Mouse (Mus musculus) lung, embryonic 15.5 days (tissue): ENCODE measurements around the gene Pdcd10. TPM values are rescaled to one million over a fixed set of nuclear protein-coding genes. Genes with fewer than 3 reads are reported as not detected.

ENCODE experiments used
- ATAC-seq: fragments of 200-750 bp; cut with Nextera tagmentation; 2 replicates; pipeline ENCODE4 v1.8.0; 2017; ENCODE audit warnings: moderate number of reproducible peaks, borderline replicate concordance; ENCODE audit not compliant: low FRiP score, low TSS enrichment; ENCODE audit errors: extremely low read depth
- H3K27ac ChIP-seq: fragments of 300-500 bp; sonication (generic); 2 replicates; pipeline ENCODE4 v1.5.1; 2015; ENCODE audit warnings: moderate library complexity, mild to moderate bottlenecking, inconsistent platforms
- H3K27me3 ChIP-seq: fragments of 300-500 bp; sonication (generic); 2 replicates; pipeline ENCODE4 v1.6.1; 2015; ENCODE audit warnings: inconsistent platforms
- H3K36me3 ChIP-seq: fragments of 300-500 bp; sonication (generic); 2 replicates; pipeline ENCODE4 v1.6.1; 2015; ENCODE audit warnings: inconsistent platforms
- H3K4me1 ChIP-seq: fragments of 300-500 bp; sonication (generic); 2 replicates; pipeline ENCODE4 v1.6.1; 2015; ENCODE audit warnings: inconsistent platforms
- H3K4me2 ChIP-seq: fragments of 300-500 bp; sonication (generic); 2 replicates; pipeline ENCODE4 v1.6.1; 2015; ENCODE audit warnings: inconsistent platforms, mild to moderate bottlenecking, moderate library complexity
- H3K4me3 ChIP-seq: fragments of 300-500 bp; sonication (generic); 2 replicates; pipeline ENCODE4 v1.5.1; 2015; ENCODE audit warnings: mild to moderate bottlenecking, inconsistent platforms
- H3K9ac ChIP-seq: fragments of 300-500 bp; sonication (generic); 2 replicates; pipeline ENCODE4 v1.6.1; 2015; ENCODE audit warnings: inconsistent platforms
- H3K9me3 ChIP-seq: fragments of 300-500 bp; sonication (generic); 2 replicates; pipeline ENCODE4 v1.6.1; 2016; ENCODE audit warnings: inconsistent platforms
- WGBS: fragments of 180-500 bp; shearing (Covaris S2); methylation state at CpG from one replicate; pipeline ENCODE4 v1.1.7; 2015; 5-methylcytosine and 5-hydroxymethylcytosine counted together
- polyA plus RNA-seq: library from polyadenylated mRNA; unstranded; fragments of >200 nt; fragmentation: Nextera tagmentation; extraction: Ambion mirVana; gene quantifications from 2 replicates; pipeline ENCODE4 v1.2.1, GENCODE M21; 2015

Pdcd10 gene
- polyA plus RNA-seq, result 86.7 and 92.1 TPM in 2 replicates

DNA sequence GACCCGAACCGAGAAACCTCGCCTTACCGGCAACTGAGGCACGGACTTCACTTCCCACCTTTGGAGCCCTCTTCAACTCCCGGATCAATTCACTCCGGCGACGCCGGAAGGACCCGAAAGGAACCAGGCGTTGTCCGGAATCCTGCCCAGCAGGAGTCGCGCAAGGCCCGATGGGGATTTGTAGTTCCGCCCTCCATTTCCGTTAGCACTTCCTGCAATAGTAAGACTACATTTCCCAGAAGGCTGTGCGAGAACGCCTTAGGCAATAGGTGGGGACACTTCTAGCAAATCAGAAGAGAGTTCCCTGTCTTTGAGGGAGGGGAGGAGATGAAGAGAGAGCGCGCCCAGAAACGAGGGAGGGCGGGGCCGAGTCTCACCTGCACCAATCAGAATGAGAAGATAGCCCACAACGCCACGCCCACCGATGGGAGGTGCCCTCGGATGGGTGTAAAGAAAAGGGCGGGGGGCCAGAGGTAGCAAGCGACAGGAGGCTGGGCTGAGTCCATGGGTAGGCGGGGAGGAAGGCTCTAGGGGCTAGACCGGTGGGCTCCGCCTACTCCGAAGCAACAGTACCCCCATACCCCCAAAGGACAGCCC, at the start of gene Pdcd10:
Gene Pdcd10 (minus strand): TSS at position 162 of the 597 bp plus-strand sequence.
- peak within 1 kb of the TSS; percentile 87 for H3K9ac ChIP-seq
- H3K9me3 ChIP-seq, result no peaks in the 10 kb centered on the region
- peak within 1 kb of the TSS; percentile 81 for H3K4me3 ChIP-seq
- peak; percentile 97 for ATAC-seq
- H3K36me3 ChIP-seq, result no peaks in the 10 kb centered on the region
- peaks cover 11% of the 10 kb centered on the region for H3K4me1 ChIP-seq
- WGBS, result under 1% methylated on average over 35 of the region's 35 CpGs
- H3K4me2 ChIP-seq, result peak within 1 kb of the TSS; percentile 77
- H3K27ac ChIP-seq, result peak within 1 kb of the TSS; percentile 84
- no peaks in the 10 kb centered on the region for H3K27me3 ChIP-seq

GRCm38 (mm10) chr3:75584898-75585297, 28.2 kb upstream of the Pdcd10 start:
- H3K4me1 ChIP-seq, result no peaks in the 10 kb centered on the region
- 78% methylated on average over 4 of the region's 4 CpGs for WGBS
- no peak overlapping the region for H3K9ac ChIP-seq
- no peak overlapping the region for H3K4me2 ChIP-seq
- ATAC-seq, result no peak
- H3K27ac ChIP-seq, result no peak overlapping the region
- H3K36me3 ChIP-seq, result no peaks in the 10 kb centered on the region
- H3K9me3 ChIP-seq, result no peaks in the 10 kb centered on the region
- H3K27me3 ChIP-seq, result no peaks in the 10 kb centered on the region
- H3K4me3 ChIP-seq, result no peak overlapping the region

DNA sequence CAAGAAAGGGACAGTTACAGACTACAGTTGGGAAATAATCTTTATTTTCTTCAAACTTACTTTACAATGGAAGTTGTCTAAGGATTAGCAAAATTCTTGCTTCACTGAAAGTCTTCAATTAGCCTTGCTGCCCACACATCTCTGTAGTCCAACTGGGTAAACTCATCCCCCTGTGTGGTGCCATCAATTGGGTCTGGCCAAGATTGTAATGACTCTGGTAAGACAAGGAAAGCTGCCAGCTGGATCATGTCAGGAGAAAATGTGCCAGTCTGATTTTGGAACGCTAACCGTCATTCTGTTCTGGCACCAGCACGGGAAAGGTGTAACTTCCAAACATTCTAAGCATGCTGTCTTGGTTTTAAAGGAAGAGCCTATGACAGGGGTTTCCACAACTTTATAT, 26.6 kb upstream of the Pdcd10 start:
- Histone ChIP-seq H3K4me2 (no peak overlapping the region), H3K4me3 (no peak overlapping the region), H3K27me3 (no peaks in the 10 kb centered on the region), H3K36me3 (no peaks in the 10 kb centered on the region), H3K27ac (no peak overlapping the region), H3K4me1 (no peaks in the 10 kb centered on the region), H3K9me3 (no peaks in the 10 kb centered on the region), H3K9ac (no peak overlapping the region)
- ATAC-seq, result no peak
- WGBS, result 79% methylated on average over 3 of the region's 3 CpGs

DNA sequence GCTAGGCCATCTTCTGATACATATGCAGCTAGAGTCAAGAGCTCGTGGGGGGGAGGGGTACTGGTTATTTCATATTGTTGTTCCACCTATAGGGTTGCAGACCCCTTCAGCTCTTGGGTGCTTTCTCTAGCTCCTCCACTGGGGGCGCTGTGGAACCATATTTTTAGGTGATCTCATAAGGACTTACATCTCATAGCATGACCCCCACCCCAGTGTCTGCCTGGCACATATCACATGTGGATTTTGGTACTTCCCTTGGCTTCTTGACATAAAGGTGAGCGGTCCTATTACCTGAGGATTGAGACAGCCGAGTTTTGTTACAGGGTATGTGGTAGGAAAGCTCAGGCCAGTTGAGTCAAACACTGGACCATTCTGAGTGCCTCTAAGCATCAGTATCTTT, 22.7 kb upstream of the Pdcd10 start:
- no peaks in the 10 kb centered on the region for H3K4me1 ChIP-seq
- H3K4me3 ChIP-seq, result no peak overlapping the region
- no peak overlapping the region for H3K9ac ChIP-seq
- no peak overlapping the region for H3K4me2 ChIP-seq
- no peaks in the 10 kb centered on the region for H3K36me3 ChIP-seq
- H3K27ac ChIP-seq, result no peak overlapping the region
- 51% methylated on average over 4 of the region's 4 CpGs for WGBS
- H3K27me3 ChIP-seq, result no peaks in the 10 kb centered on the region
- no peaks in the 10 kb centered on the region for H3K9me3 ChIP-seq
- no peak for ATAC-seq

GRCm38 (mm10) chr3:75575582-75575981, 18.9 kb upstream of the Pdcd10 start:
- Histone ChIP-seq H3K9me3 (no peaks in the 10 kb centered on the region), H3K9ac (no peak overlapping the region), H3K4me2 (no peak overlapping the region), H3K4me1 (no peaks in the 10 kb centered on the region), H3K27ac (no peak overlapping the region), H3K36me3 (no peaks in the 10 kb centered on the region), H3K27me3 (no peaks in the 10 kb centered on the region), H3K4me3 (no peak overlapping the region)
- WGBS, result 63% methylated on average over 1 of the region's 1 CpGs
- ATAC-seq, result no peak

DNA sequence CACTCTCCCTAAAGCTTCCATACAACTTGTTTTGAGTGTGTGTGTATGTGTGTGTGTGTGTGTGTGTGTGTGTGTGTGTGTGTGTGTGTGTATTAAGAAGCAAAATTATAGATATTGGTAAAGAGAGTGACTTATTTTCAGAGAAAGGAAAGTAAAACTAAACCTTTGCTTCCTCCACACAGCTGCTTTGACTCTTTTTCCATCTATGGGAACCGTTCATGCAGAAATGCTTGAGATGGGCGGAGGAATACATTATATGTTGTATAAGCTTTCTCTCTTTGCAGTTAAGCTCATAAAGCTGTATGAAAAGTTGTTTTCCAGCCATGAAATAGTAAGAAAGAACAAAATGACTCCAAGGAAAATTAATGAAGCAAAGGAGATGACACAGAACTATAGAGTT, 17.4 kb upstream of the Pdcd10 start:
- 76% methylated on average over 2 of the region's 2 CpGs for WGBS
- H3K4me1 ChIP-seq, result no peaks in the 10 kb centered on the region
- H3K4me3 ChIP-seq, result no peak overlapping the region
- H3K9ac ChIP-seq, result no peak overlapping the region
- H3K4me2 ChIP-seq, result no peak overlapping the region
- H3K27me3 ChIP-seq, result no peaks in the 10 kb centered on the region
- H3K36me3 ChIP-seq, result no peaks in the 10 kb centered on the region
- no peaks in the 10 kb centered on the region for H3K9me3 ChIP-seq
- no peak overlapping the region for H3K27ac ChIP-seq
- no peak for ATAC-seq

DNA sequence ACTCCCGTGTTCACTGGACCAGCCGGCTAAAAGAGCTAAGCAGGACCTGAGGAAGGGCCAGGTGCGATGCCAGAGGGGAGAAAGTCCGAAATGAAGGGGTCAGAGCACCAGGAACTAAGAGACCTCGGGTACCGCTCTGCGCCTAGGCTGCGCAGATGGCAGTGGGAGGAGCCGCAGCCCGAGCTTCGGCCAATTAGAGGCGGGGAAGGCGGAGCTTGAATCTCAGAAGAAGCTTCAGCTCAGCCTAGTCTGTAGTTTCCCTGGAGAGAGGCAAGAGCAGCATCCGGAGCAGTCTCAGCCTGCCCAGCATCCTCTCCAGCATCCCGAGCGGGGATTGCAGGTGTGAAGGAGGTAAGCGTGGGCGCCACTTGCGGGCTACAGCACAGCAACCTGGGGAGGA, 636 bp upstream of the Pdcd10 start, which contains the start of gene Serpini1:
Gene Serpini1 (plus strand): TSS at position 256 of the 400 bp plus-strand sequence.
- peak within 1 kb of the TSS; percentile 77 for H3K4me2 ChIP-seq
- H3K4me3 ChIP-seq, result peak within 1 kb of the TSS; percentile 81
- peak within 1 kb of the TSS; percentile 84 for H3K27ac ChIP-seq
- 2% methylated on average over 18 of the region's 19 CpGs for WGBS
- no peaks in the 10 kb centered on the region for H3K9me3 ChIP-seq
- no peaks in the 10 kb centered on the region for H3K36me3 ChIP-seq
- no peaks in the 10 kb centered on the region for H3K27me3 ChIP-seq
- peak; percentile 95 for ATAC-seq
- H3K9ac ChIP-seq, result peak within 1 kb of the TSS; percentile 87
- peaks cover 11% of the 10 kb centered on the region for H3K4me1 ChIP-seq

DNA sequence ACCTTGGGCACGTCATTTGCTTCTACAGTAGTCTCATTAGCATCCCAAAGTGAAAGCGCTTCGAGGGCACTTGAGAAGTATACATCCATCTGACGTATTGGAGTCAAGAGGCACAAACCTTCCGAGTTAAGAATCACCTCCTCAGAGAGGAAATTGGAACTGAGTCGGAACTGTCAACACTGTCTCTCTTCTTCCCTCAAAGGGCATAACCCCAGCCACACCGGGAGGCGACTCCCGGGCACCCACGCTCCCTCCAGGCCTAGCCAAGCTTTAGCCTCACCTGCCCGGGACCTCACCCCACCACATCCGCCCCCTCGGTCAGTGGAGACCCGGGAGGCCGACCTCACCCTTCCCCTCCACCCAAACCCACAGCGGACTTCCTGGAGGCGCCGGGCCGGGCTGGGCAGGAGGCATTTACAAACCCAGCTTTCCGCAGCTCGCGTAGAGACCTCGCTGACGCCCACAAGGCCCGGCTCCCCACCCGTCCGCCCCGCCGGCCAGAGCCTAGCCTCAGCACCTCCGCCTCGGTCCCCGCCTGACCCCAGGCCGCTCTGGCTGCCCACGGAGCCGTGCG, 448 bp downstream of the Pdcd10 start:
- Histone ChIP-seq H3K9me3 (no peaks in the 10 kb centered on the region), H3K27me3 (no peaks in the 10 kb centered on the region), H3K9ac (peak overlapping the region; percentile 87), H3K4me3 (peak overlapping the region; percentile 81), H3K4me2 (peak overlapping the region; percentile 77), H3K4me1 (peaks cover 11% of the 10 kb centered on the region), H3K27ac (peak overlapping the region; percentile 84), H3K36me3 (no peaks in the 10 kb centered on the region)
- peak; percentile 3 for ATAC-seq
- WGBS, result under 1% methylated on average over 36 of the region's 36 CpGs

- no peak overlapping the region for H3K4me2 ChIP-seq
- H3K4me3 ChIP-seq, result no peak overlapping the region
- no peak overlapping the region for H3K27ac ChIP-seq
- peaks cover 6% of the 10 kb centered on the region for H3K4me1 ChIP-seq
- H3K9me3 ChIP-seq, result no peaks in the 10 kb centered on the region
- no peak for ATAC-seq
- H3K27me3 ChIP-seq, result no peaks in the 10 kb centered on the region
- H3K9ac ChIP-seq, result no peak overlapping the region
- no peaks in the 10 kb centered on the region for H3K36me3 ChIP-seq
These were observed 5.4 kb downstream of the Pdcd10 start for GRCm38 (mm10) chr3:75551248-75551647.

DNA sequence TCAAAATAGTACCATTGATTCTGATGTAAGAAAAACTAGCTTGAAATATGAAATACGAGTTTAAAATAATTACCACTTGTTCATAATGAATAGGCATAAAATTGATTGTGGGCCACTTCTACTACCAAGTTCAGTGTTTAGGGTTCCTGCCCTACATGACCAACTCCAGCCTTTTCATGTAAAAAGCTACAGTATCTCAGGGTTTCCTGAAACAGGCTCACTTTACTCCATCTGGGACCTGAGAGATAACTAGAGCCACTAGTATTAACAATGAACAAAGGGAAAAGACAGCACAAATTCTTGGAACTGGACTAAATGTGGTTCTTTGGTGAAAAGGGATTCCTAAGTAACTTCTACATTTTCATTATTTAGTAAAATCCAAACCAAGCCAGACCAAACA, 12.4 kb downstream of the Pdcd10 start:
- H3K27me3 ChIP-seq, result no peaks in the 10 kb centered on the region
- ATAC-seq, result no peak
- H3K9ac ChIP-seq, result no peak overlapping the region
- H3K4me3 ChIP-seq, result no peak overlapping the region
- no peaks in the 10 kb centered on the region for H3K4me1 ChIP-seq
- no peak overlapping the region for H3K4me2 ChIP-seq
- no peaks in the 10 kb centered on the region for H3K9me3 ChIP-seq
- WGBS, result 85% methylated on average over 1 of the region's 1 CpGs
- peaks cover 4% of the 10 kb centered on the region; the same call in 1 of the 2 replicates for H3K36me3 ChIP-seq
- no peak overlapping the region for H3K27ac ChIP-seq

DNA sequence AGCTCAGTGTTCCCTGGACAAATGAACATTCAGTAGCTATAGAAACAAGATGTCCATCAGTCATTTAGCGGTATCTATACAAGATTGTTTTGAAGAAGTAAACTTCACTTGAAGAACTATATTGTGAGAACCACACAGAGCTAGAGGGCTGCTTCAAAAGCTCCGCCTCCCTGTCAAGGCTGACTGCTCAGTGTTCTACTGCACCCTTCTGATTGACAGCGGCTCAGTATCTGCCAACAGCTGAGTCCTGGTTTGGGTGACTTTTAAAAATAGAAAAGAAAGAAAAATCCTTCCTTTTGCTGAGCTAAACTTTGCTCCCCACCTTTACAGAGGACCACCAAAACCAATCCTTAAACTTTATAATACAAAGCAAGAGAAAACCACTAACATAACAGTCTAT, 13.8 kb downstream of the Pdcd10 start:
- Histone ChIP-seq H3K36me3 (peaks cover 11% of the 10 kb centered on the region), H3K27me3 (no peaks in the 10 kb centered on the region), H3K9me3 (no peaks in the 10 kb centered on the region), H3K4me1 (no peaks in the 10 kb centered on the region), H3K27ac (no peak overlapping the region), H3K4me2 (no peak overlapping the region), H3K9ac (no peak overlapping the region), H3K4me3 (no peak overlapping the region)
- WGBS, result 85% methylated on average over 3 of the region's 3 CpGs
- ATAC-seq, result no peak

GRCm38 (mm10) chr3:75541259-75541658, 15.4 kb downstream of the Pdcd10 start:
- Histone ChIP-seq H3K36me3 (peaks cover 18% of the 10 kb centered on the region), H3K27me3 (no peaks in the 10 kb centered on the region), H3K4me2 (no peak overlapping the region), H3K27ac (no peak overlapping the region), H3K4me1 (no peaks in the 10 kb centered on the region), H3K9me3 (no peaks in the 10 kb centered on the region), H3K9ac (no peak overlapping the region), H3K4me3 (no peak overlapping the region)
- WGBS, result 80% methylated on average over 4 of the region's 4 CpGs
- ATAC-seq, result no peak
